Mouse (Mus musculus): ENCODE results near the gene Plagl1. TPM values are rescaled to one million over a fixed set of nuclear protein-coding genes. Genes with fewer than 3 reads are reported as not detected.

Gene Plagl1
- polyA plus RNA-seq, 1 experiment from 2014 or later = 44.1 TPM

DNA sequence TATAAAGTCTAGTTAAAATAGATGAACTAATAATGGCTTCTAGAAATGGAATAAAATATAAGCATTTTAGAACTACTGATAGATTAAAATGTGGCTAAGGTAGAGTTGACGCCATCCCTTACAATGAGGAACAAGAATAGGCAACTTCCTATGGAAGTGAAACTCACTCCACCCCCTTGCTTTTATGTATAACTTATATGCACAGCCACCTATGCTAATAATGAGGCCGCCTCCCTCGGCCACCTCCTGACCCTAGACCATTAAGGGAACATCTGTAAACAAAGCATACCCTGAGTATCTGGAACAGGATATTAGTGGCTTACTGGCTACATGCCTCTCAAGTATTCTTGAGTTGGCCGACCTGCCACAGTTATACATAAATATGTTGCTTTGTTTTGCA, 43.5 kb downstream of the Plagl1 start:
- no peak overlapping the region for H3K27ac ChIP-seq
- peaks cover 16% of the 10 kb centered on the region; the same call in 1 of the 2 replicates for H3K4me1 ChIP-seq (replicated peaks; ENCODE audit: control insufficient read depth, insufficient read depth, low read length)
- no peak overlapping the region for H3K4me2 ChIP-seq (replicated peaks)
- no peaks in the 10 kb centered on the region for H3K9me3 ChIP-seq (ENCODE audit: control insufficient read depth, low read length)
- H3K36me3 ChIP-seq (replicated peaks; ENCODE audit: control insufficient read depth, insufficient read depth) = no peaks in the 10 kb centered on the region
- DNase-seq (ENCODE audit: low spot score) (no peak), ATAC-seq (ENCODE audit: low FRiP score) (no peak)
- H3K4me3 ChIP-seq (replicated peaks; ENCODE audit: low read length) = no peak overlapping the region
- no peak overlapping the region for H3K9ac ChIP-seq
- no peaks in the 10 kb centered on the region for H3K27me3 ChIP-seq (ENCODE audit: control insufficient read depth, insufficient read depth, low read length)
- 81% methylated on average over 4 of the region's 4 CpGs for WGBS

DNA sequence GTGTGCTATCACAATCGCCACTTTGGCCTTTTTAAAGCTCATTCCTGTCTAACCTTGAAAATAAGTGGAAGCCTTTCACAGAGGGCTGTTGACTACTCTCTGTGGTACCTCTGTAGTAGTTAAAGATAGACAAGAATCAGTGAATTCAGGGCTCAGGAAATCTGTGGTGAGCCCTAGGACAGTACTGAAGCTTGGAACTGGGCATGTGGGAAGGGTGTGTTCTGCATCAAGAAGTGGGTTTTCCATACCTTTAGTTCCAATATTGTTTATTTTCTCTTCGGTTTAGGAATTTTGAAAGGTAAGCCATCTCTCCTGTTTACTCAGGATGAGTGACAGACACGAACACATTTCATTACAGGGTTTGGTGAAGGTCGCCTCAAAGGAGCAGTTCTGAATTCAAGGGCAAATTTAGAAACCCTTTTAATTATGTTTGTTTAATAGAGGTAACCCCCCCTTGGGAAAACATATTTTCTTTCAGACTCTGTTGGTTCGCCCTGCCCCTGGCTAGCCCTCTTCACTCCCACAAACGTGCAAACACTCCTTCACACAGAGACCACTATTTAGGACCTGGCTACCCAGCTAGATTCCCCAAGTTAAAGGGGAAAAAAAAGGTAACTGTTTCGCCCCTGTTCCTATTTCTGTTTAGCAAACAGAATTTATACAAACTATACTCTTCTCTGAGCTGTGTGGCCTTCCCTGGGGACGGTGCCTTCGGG, 46.8 kb downstream of the Plagl1 start:
- DNase-seq (ENCODE audit: low spot score) (no peak), ATAC-seq (ENCODE audit: low FRiP score) (no peak)
- H3K27ac ChIP-seq = no peak overlapping the region
- H3K4me3 ChIP-seq (replicated peaks; ENCODE audit: low read length) = no peak overlapping the region
- no peak overlapping the region for H3K9ac ChIP-seq
- no peaks in the 10 kb centered on the region for H3K9me3 ChIP-seq (ENCODE audit: control insufficient read depth, low read length)
- no peaks in the 10 kb centered on the region for H3K36me3 ChIP-seq (replicated peaks; ENCODE audit: control insufficient read depth, insufficient read depth)
- 58% methylated on average over 9 of the region's 9 CpGs for WGBS
- no peak overlapping the region for H3K4me2 ChIP-seq (replicated peaks)
- H3K27me3 ChIP-seq (ENCODE audit: control insufficient read depth, insufficient read depth, low read length) = no peaks in the 10 kb centered on the region
- peaks cover 16% of the 10 kb centered on the region; the same call in 1 of the 2 replicates for H3K4me1 ChIP-seq (replicated peaks; ENCODE audit: control insufficient read depth, insufficient read depth, low read length)

DNA sequence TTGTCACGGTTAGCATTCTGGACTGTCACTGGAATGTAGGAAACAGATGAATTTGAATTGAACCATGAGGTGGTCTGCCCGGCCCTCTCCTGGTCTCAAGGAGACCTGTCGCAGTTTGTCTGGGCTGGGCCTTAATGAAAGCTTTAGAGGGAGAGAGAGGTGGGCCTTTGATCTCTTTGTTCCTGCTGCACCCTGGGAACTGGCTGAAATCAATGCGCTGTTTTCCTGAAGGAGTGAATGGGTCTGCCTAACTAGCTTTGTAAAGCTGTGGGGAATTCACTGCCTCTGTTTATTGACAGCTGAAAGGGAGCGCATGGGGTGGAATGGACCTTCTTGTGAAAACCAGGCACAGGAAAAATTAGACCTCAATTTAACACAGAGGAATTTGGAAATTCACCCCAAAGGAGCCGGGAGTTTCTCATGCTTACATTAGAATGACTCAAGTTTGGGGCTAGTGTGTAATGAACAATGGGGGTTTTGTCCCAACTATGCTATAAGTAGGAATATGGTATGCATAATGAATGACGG, 47.8 kb downstream of the Plagl1 start:
- Histone ChIP-seq H3K4me2 (replicated peaks) (no peak overlapping the region), H3K4me1 (replicated peaks; ENCODE audit: control insufficient read depth, insufficient read depth, low read length) (peaks cover 16% of the 10 kb centered on the region; the same call in 1 of the 2 replicates), H3K36me3 (replicated peaks; ENCODE audit: control insufficient read depth, insufficient read depth) (no peaks in the 10 kb centered on the region), H3K27ac (peak overlapping the region; percentile 32; the same call in 1 of the 2 replicates), H3K4me3 (replicated peaks; ENCODE audit: low read length) (no peak overlapping the region), H3K27me3 (ENCODE audit: control insufficient read depth, insufficient read depth, low read length) (no peaks in the 10 kb centered on the region), H3K9ac (no peak overlapping the region), H3K9me3 (ENCODE audit: control insufficient read depth, low read length) (no peaks in the 10 kb centered on the region)
- WGBS = 6% methylated on average over 7 of the region's 7 CpGs
- ATAC-seq (ENCODE audit: low FRiP score) = peak; percentile 79
- peak; percentile 29 for DNase-seq (ENCODE audit: low spot score)

DNA sequence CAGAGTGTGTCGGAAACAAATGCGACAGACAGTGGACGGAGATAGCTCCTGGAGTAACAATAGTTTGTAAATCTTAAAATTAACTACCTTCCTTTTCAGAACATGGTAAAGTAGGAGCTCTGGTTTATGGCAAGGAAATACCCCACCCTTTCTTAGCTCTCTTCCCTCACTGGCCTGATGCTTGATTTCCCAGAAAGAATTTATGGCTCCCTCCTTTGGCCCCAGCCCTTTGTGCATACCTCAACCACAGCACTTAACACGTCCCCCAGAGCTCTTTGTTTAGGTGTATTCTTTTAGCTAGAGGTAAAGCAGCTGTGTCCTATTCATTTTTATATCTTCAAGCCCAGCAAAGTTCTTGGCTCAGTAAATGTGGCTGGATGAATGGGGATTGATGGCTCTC, 48.5 kb downstream of the Plagl1 start:
- H3K27me3 ChIP-seq (ENCODE audit: control insufficient read depth, insufficient read depth, low read length) = no peaks in the 10 kb centered on the region
- ATAC-seq (ENCODE audit: low FRiP score) (no peak), DNase-seq (ENCODE audit: low spot score) (no peak)
- peaks cover 16% of the 10 kb centered on the region; the same call in 1 of the 2 replicates for H3K4me1 ChIP-seq (replicated peaks; ENCODE audit: control insufficient read depth, insufficient read depth, low read length)
- H3K27ac ChIP-seq = no peak overlapping the region
- WGBS = 22% methylated on average over 4 of the region's 4 CpGs
- H3K36me3 ChIP-seq (replicated peaks; ENCODE audit: control insufficient read depth, insufficient read depth) = no peaks in the 10 kb centered on the region
- H3K9ac ChIP-seq = no peak overlapping the region
- H3K4me2 ChIP-seq (replicated peaks) = no peak overlapping the region
- H3K4me3 ChIP-seq (replicated peaks; ENCODE audit: low read length) = no peak overlapping the region
- no peaks in the 10 kb centered on the region for H3K9me3 ChIP-seq (ENCODE audit: control insufficient read depth, low read length)

DNA sequence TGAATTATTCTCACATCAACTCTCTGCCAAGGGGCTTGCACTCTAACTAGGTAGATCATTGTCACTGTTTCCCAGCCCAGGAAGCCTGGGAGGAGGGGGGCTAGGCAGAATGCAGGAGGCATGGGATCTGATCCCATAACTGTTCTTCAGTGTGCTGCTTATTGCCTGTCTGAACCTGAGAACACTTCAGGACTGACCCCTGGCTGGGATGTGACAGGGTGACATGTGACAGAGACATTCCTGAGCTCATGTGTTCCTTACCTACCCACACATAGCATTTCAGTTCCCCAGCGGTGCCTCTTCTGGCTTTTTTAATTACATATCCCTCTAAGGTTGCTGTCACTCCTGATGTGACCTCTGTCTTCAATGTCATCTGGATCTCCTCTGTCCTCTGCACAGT, 49.5 kb downstream of the Plagl1 start:
- H3K4me1 ChIP-seq (replicated peaks; ENCODE audit: control insufficient read depth, insufficient read depth, low read length) = peaks cover 19% of the 10 kb centered on the region
- WGBS = 77% methylated on average over 1 of the region's 1 CpGs

DNA sequence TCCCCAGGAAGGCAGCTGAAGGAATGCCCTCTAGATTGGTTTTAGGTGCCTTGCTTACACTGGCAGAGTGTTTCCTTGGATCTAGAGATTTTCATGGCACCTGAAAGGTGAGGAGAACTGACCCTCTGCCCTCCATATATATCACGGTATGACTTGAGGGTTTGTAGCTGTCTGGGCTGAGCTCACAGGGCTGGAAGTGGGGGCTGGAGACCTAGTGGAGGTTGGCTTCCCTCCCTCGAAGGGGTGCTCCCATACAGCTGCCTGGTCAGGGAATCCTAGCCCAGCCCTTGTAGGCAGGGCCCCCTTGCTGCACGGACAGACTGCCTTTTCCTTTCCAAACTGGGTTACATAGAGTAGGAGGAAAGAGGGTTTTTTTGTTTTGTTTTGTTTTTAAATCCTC, 52.5 kb downstream of the Plagl1 start:
- ATAC-seq (ENCODE audit: low FRiP score) = no peak
- 62% methylated on average over 3 of the region's 3 CpGs for WGBS
- Histone ChIP-seq H3K4me2 (replicated peaks) (no peak overlapping the region), H3K9me3 (ENCODE audit: control insufficient read depth, low read length) (no peaks in the 10 kb centered on the region), H3K36me3 (replicated peaks; ENCODE audit: control insufficient read depth, insufficient read depth) (no peaks in the 10 kb centered on the region), H3K27ac (no peak overlapping the region), H3K4me3 (replicated peaks; ENCODE audit: low read length) (no peak overlapping the region), H3K27me3 (ENCODE audit: control insufficient read depth, insufficient read depth, low read length) (no peaks in the 10 kb centered on the region), H3K9ac (no peak overlapping the region), H3K4me1 (replicated peaks; ENCODE audit: control insufficient read depth, insufficient read depth, low read length) (peaks cover 29% of the 10 kb centered on the region)
- DNase-seq (ENCODE audit: low spot score) = no peak

More for the DNA sequence above, 49.5 kb downstream of the Plagl1 start:
- ATAC-seq (ENCODE audit: low FRiP score) = no peak
- no peak for DNase-seq (ENCODE audit: low spot score)
- Histone ChIP-seq H3K36me3 (replicated peaks; ENCODE audit: control insufficient read depth, insufficient read depth) (no peaks in the 10 kb centered on the region), H3K4me3 (replicated peaks; ENCODE audit: low read length) (no peak overlapping the region), H3K9ac (no peak overlapping the region), H3K27ac (no peak overlapping the region), H3K9me3 (ENCODE audit: control insufficient read depth, low read length) (no peaks in the 10 kb centered on the region), H3K4me2 (replicated peaks) (no peak overlapping the region), H3K27me3 (ENCODE audit: control insufficient read depth, insufficient read depth, low read length) (no peaks in the 10 kb centered on the region)

DNA sequence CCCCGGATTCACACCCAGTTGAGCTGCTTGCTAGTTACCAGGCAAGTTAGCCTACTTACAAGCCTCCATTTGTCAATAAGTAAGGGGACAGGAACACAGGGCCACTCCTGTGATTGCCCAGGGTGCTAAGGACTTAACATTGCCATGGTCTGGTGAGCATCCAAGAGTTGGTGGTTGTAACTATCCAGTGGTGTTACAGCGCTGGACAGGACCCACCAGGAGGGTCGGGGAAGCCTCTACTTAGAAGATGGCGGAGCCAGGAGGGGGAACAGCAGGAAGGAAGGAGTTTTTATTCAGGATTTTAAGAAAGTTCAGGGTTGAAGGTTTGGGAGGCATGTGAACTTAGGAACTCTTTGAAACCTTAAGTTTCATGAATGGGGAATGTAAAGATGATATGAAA, 53.3 kb downstream of the Plagl1 start:
- Histone ChIP-seq H3K4me1 (replicated peaks; ENCODE audit: control insufficient read depth, insufficient read depth, low read length) (peaks cover 29% of the 10 kb centered on the region), H3K9ac (no peak overlapping the region), H3K9me3 (ENCODE audit: control insufficient read depth, low read length) (no peaks in the 10 kb centered on the region), H3K36me3 (replicated peaks; ENCODE audit: control insufficient read depth, insufficient read depth) (no peaks in the 10 kb centered on the region), H3K4me3 (replicated peaks; ENCODE audit: low read length) (no peak overlapping the region), H3K27ac (no peak overlapping the region), H3K27me3 (ENCODE audit: control insufficient read depth, insufficient read depth, low read length) (no peaks in the 10 kb centered on the region), H3K4me2 (replicated peaks) (no peak overlapping the region)
- 81% methylated on average over 4 of the region's 4 CpGs for WGBS
- DNase-seq (ENCODE audit: low spot score) = no peak
- no peak for ATAC-seq (ENCODE audit: low FRiP score)

DNA sequence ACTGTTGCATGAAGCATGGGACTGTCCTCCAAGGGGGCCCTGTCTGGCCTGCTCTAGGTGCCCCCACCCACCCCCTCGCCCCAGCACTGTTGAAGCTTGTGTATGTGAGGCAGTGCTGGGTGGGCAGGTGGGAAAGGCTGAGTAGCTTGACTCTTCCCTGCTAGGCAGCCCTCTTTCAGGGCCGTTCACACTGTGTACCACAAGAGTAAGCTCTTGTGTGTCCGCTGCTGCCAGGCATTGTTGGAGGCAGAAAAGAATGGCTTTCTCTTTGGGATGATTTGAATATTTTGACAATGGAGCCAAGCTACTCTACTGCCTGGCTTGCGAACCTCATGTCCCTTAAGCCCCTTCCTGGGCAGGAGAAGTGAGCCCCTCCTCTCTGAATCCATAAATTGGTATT, 54.7 kb downstream of the Plagl1 start:
- ATAC-seq (ENCODE audit: low FRiP score) = peak; percentile 62
- Histone ChIP-seq H3K36me3 (replicated peaks; ENCODE audit: control insufficient read depth, insufficient read depth) (no peaks in the 10 kb centered on the region), H3K27me3 (ENCODE audit: control insufficient read depth, insufficient read depth, low read length) (no peaks in the 10 kb centered on the region), H3K4me1 (replicated peaks; ENCODE audit: control insufficient read depth, insufficient read depth, low read length) (peaks cover 30% of the 10 kb centered on the region), H3K9ac (peak overlapping the region; percentile 9; the same call in 1 of the 2 replicates), H3K27ac (peak overlapping the region; percentile 59; the same call in 1 of the 2 replicates), H3K4me2 (replicated peaks) (no peak overlapping the region), H3K4me3 (replicated peaks; ENCODE audit: low read length) (no peak overlapping the region), H3K9me3 (ENCODE audit: control insufficient read depth, low read length) (no peaks in the 10 kb centered on the region)
- 13% methylated on average over 4 of the region's 4 CpGs for WGBS
- DNase-seq (ENCODE audit: low spot score) = no peak

DNA sequence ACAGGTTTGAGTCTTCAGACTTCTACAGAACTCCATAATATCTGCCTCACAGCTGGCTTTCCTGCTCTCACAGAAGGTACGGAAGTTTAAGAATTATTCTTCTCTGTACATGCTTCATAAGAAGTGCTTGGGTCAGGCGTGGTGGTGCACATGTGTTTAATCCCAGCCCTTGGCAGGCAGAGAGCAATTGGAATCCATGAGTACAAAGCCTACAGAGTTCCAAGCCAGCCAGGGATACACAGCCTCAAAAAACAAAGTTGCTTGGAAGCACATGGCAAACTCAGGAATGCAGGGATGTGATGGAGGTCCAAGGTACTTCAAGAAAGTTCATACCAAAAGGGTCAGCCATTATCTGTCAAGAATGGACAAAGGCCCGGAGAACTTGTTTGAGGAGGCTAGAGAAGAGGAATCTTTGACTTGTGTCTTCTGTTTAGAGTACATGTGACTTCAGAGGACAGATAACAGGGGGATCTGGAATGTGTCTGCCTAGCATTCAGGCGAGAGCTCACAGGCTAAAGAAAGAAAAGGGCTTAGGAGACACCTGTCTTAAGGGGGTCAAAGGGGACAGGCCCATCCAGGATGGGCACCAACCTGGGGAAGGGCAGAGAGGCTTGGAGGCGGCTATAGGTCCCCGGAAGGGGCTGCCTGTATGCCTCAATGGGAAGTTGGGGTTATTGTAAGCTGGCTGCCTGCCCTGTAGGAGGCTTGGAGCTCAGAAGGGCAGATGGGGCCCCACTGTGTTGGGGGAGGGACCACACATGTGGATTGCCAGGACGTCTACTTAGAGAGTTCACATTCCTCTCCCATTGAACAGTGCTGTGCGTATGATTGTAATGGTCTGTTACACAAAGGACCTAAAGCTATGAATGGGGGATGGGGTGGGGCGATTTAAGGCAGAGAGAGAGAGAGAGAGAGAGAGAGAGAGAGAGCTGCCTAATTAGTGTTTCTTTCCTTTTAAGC, 56.7 kb downstream of the Plagl1 start:
- H3K4me3 ChIP-seq (replicated peaks; ENCODE audit: low read length) = no peak overlapping the region
- WGBS = 26% methylated on average over 9 of the region's 9 CpGs
- H3K4me1 ChIP-seq (replicated peaks; ENCODE audit: control insufficient read depth, insufficient read depth, low read length) = peaks cover 30% of the 10 kb centered on the region
- H3K9me3 ChIP-seq (ENCODE audit: control insufficient read depth, low read length) = no peaks in the 10 kb centered on the region
- no peak overlapping the region for H3K27ac ChIP-seq
- no peaks in the 10 kb centered on the region for H3K27me3 ChIP-seq (ENCODE audit: control insufficient read depth, insufficient read depth, low read length)
- no peak overlapping the region for H3K4me2 ChIP-seq (replicated peaks)
- H3K36me3 ChIP-seq (replicated peaks; ENCODE audit: control insufficient read depth, insufficient read depth) = no peaks in the 10 kb centered on the region
- ATAC-seq (ENCODE audit: low FRiP score) (peak; percentile 58; the same call in 1 of the 2 replicates), DNase-seq (ENCODE audit: low spot score) (no peak)
- H3K9ac ChIP-seq = no peak overlapping the region

Measured in hindbrain, embryonic 14.5 days (tissue).